Mouse (Mus musculus) bone marrow macrophage, adult 2 months (primary cell): Measurements from ENCODE around the gene Apbb2.

Source experiments
- CTCF ChIP-seq: IDR thresholded peaks from 2 replicates; pipeline ENCODE4 v1.5.1; 2012; ENCODE audit warnings: low read depth, mild to moderate bottlenecking, low read length, moderate library complexity
- POLR2A ChIP-seq: IDR thresholded peaks from 2 replicates; pipeline ENCODE4 v1.6.1; 2012; ENCODE audit warnings: mild to moderate bottlenecking, low read depth, low read length, borderline replicate concordance

DNA sequence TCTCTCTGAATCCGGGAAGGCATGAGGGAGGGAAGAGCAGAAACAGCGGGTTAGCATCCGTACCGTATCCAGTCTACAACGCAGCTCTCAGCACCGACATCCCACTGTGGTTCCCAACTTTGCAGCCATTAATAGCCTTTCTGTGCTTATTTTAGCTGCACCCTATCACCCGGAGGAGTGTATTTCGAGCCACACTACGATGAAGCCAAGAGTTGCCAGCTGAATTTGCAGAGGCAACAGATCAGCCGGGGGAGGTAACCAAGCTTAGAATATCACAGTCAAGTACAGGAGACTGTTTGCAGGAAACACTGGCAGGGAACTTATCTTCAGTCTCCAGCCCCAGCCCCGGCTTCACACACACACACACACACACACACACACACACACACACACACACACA lies 295.0 kb downstream of the Apbb2 start:
- TF ChIP-seq CTCF, result no peak
- TF ChIP-seq POLR2A, result no peak
